Mouse (Mus musculus) G1E (cell line): ENCODE data around the gene Shroom3.

Source experiments
- CTCF ChIP-seq: IDR thresholded peaks from 2 replicates; pipeline ENCODE4 v1.5.1; 2012; ENCODE audit warnings: low read depth, low read length, inconsistent platforms, mixed read lengths
- GATA1 ChIP-seq: IDR thresholded peaks from 2 replicates; pipeline ENCODE4 v1.6.1; 2012; ENCODE audit warnings: borderline replicate concordance, low read length, inconsistent platforms, mixed read lengths
- POLR2AphosphoS5 ChIP-seq: IDR thresholded peaks from 2 replicates; pipeline ENCODE4 v1.6.1; 2012; ENCODE audit warnings: low read depth, low read length, inconsistent platforms; ENCODE audit not compliant: insufficient replicate concordance
- TAL1 ChIP-seq: conservative IDR thresholded peaks from 2 replicates; pipeline ENCODE4 v1.6.1; 2012; ENCODE audit warnings: low read depth, low read length, inconsistent platforms, mixed read lengths

DNA sequence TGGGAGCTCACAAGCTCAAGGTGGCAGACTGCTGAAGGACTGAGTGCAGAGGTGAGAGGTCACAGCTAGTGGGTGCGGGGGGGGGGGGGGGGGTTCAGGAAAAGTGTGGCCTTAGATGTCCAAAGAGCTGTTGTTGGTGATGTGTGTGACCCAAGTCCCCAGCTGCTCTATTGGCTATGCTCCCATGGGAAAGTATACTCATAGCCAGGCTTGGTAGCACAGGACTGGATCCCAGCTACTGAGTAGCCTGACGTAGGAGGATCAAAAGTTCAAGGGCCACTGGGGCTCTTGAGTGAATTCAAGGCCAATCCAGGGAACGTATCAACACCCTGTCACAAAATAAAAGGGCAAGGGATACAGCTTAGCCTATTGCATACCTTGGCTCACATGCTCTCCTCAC is 35.6 kb downstream of the Shroom3 start:
- TF ChIP-seq CTCF (no peak), GATA1 (no peak), TAL1 (no peak), POLR2AphosphoS5 (no peak)
